Mouse (Mus musculus) limb, embryonic 14.5 days (tissue): ENCODE data around the gene Ldb1. TPM values are rescaled to one million over a fixed set of nuclear protein-coding genes. Genes with fewer than 3 reads are reported as not detected.

Experiments
- ATAC-seq: fragments of 200-750 bp; cut with Nextera tagmentation; 2 replicates; pipeline ENCODE4 v1.8.0; 2017; ENCODE audit warnings: low read depth, moderate number of reproducible peaks, moderate TSS enrichment; ENCODE audit not compliant: low FRiP score
- DNase-seq: peaks from one replicate; pipeline ENCODE4 v3.0.0-alpha.2; 2015; ENCODE audit warnings: low spot score
- H3K27ac ChIP-seq: fragments of 300-500 bp; sonication (generic); replicated peaks from 2 replicates; pipeline ENCODE4 v1.5.1; 2014; ENCODE audit warnings: low read depth, mild to moderate bottlenecking, low read length, moderate library complexity, mixed read lengths
- H3K27me3 ChIP-seq: fragments of 300-500 bp; sonication (generic); 2 replicates; pipeline ENCODE4 v1.6.1; 2014; ENCODE audit warnings: low read length, mixed read lengths; ENCODE audit not compliant: control insufficient read depth, insufficient read depth
- H3K36me3 ChIP-seq: fragments of 300-500 bp; sonication (generic); 2 replicates; pipeline ENCODE4 v1.6.1; 2014; ENCODE audit warnings: mild to moderate bottlenecking, low read length, moderate library complexity, mixed read lengths; ENCODE audit not compliant: control insufficient read depth, insufficient read depth
- H3K4me1 ChIP-seq: fragments of 300-500 bp; sonication (generic); 2 replicates; pipeline ENCODE4 v1.6.1; 2014; ENCODE audit warnings: antibody characterized with exemption, low read length, mixed read lengths; ENCODE audit not compliant: control insufficient read depth, insufficient read depth
- H3K4me2 ChIP-seq: fragments of 300-500 bp; sonication (generic); replicated peaks from 2 replicates; pipeline ENCODE4 v1.6.1; 2014; ENCODE audit warnings: low read depth, mild to moderate bottlenecking, low read length, moderate library complexity; ENCODE audit not compliant: severe bottlenecking
- H3K4me3 ChIP-seq: fragments of 300-500 bp; sonication (generic); replicated peaks from 2 replicates; pipeline ENCODE4 v1.5.1; 2014; ENCODE audit warnings: low read length
- H3K9ac ChIP-seq: fragments of 300-500 bp; sonication (generic); 2 replicates; pipeline ENCODE4 v1.6.1; 2014; ENCODE audit warnings: mild to moderate bottlenecking, low read depth, low read length, moderate library complexity; ENCODE audit not compliant: severe bottlenecking
- H3K9me3 ChIP-seq: fragments of 300-500 bp; sonication (generic); 2 replicates; pipeline ENCODE4 v1.6.1; 2016; ENCODE audit warnings: low read length; ENCODE audit not compliant: control insufficient read depth
- POLR2A ChIP-seq: fragments of 200-500 bp; IDR thresholded peaks from 2 replicates; pipeline ENCODE4 v1.8.0; 2012; ENCODE audit warnings: inconsistent platforms, mild to moderate bottlenecking, moderate library complexity, borderline replicate concordance; ENCODE audit not compliant: insufficient read depth, insufficient read length; ENCODE audit errors: extremely low read depth
- WGBS: fragments of 180-500 bp; shearing (Covaris S2); extraction: QIAGEN DNeasy Blood & Tissue Kit; methylation state at CpG from one replicate; pipeline ENCODE4 v1.1.7; 2014; 5-methylcytosine and 5-hydroxymethylcytosine counted together
- polyA plus RNA-seq, 2 experiments: library from polyadenylated mRNA; depleted of rRNA in 1 of 2; stranded (reverse) in 1 of 2; unstranded in 1 of 2; fragments of >200 nt; fragmentation: Nextera tagmentation in 1 of 2; extraction: Ambion mirVana in 1 of 2; gene quantifications; 2 replicates each; pipeline versions ENCODE4 v1.2.1 to v1.2.3; 2012 to 2014

Gene Ldb1
- polyA plus RNA-seq, 2 experiments = 93.8 to 412 TPM

- ATAC-seq (no peak), DNase-seq (no peak)
- H3K4me1 ChIP-seq = peaks cover 70% of the 10 kb centered on the region
- peak overlapping the region; percentile 53 for H3K9ac ChIP-seq
- H3K27ac ChIP-seq = peak overlapping the region; percentile 90
- WGBS = 10% methylated on average over 7 of the region's 7 CpGs
- peak overlapping the region; percentile 78 for H3K4me3 ChIP-seq
- peaks cover 9% of the 10 kb centered on the region; the same call in 1 of the 2 replicates for H3K36me3 ChIP-seq
- H3K4me2 ChIP-seq = peak overlapping the region; percentile 99
- TF ChIP-seq POLR2A = no peak
- no peaks in the 10 kb centered on the region for H3K27me3 ChIP-seq
- H3K9me3 ChIP-seq = no peaks in the 10 kb centered on the region
Observed at GRCm38 (mm10) chr19:46041299-46041932, 3.6 kb downstream of the Ldb1 start.

DNA sequence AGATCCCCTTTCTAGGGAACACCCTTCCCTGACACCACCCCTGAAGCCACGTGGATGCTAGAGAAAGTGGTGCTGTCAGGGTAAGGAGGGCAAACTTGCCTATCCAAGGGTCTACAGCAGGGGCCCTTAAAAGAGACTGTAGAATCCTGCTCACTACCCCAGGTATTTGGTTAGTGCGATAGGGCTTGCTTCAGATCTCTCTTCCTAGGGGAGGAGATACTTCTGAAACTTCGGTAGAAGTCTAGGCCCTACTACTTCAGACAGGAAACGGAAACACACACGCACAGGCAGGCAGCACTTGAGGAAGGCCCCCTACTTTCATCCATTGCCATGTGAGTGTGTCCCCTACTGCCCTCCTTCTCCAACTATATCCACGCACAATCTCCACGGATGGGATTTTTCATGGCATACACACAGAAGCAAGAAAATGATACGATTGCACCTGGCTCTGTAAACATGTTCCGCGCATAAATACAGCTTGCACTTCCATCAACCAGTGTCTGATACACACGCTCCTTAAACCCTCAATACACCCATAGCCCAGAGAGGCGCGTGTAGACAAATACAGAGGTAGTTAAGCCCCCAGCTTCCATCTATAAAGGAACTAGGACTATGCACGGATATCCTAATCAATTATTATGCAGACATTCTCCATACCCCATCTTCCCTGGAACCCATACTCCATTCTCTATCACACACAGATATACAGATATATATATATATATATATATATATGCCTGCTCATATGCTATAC lies 4.7 kb downstream of the Ldb1 start:
- H3K9me3 ChIP-seq = no peaks in the 10 kb centered on the region
- H3K4me1 ChIP-seq = peaks cover 61% of the 10 kb centered on the region
- H3K36me3 ChIP-seq = peaks cover 20% of the 10 kb centered on the region
- peak overlapping the region; percentile 84 for H3K4me3 ChIP-seq
- DNase-seq (no peak), ATAC-seq (no peak)
- H3K27me3 ChIP-seq = no peaks in the 10 kb centered on the region
- peak overlapping the region; percentile 92; the same call in 1 of the 2 replicates for H3K9ac ChIP-seq
- WGBS = 42% methylated on average over 14 of the region's 14 CpGs
- no peak for TF ChIP-seq POLR2A
- peak overlapping the region; percentile 99 for H3K4me2 ChIP-seq
- peak overlapping the region; percentile 88 for H3K27ac ChIP-seq

GRCm38 (mm10) chr19:46039478-46039877 lies 5.5 kb downstream of the Ldb1 start:
- Histone ChIP-seq H3K9me3 (no peaks in the 10 kb centered on the region), H3K9ac (peak overlapping the region; percentile 92), H3K4me3 (peak overlapping the region; percentile 84), H3K27ac (peak overlapping the region; percentile 88), H3K36me3 (peaks cover 29% of the 10 kb centered on the region), H3K4me2 (peak overlapping the region; percentile 99), H3K27me3 (no peaks in the 10 kb centered on the region), H3K4me1 (peaks cover 61% of the 10 kb centered on the region)
- 7% methylated on average over 20 of the region's 30 CpGs for WGBS
- peak; percentile 86; the same call in 1 of the 2 replicates for TF ChIP-seq POLR2A
- DNase-seq (peak; percentile 89), ATAC-seq (peak; percentile 81)

- 0% methylated on average over 16 of the region's 17 CpGs for WGBS
Observed at GRCm38 (mm10) chr19:46038851-46039260, 6.2 kb downstream of the Ldb1 start.

GRCm38 (mm10) chr19:46037925-46038850 lies 6.8 kb downstream of the Ldb1 start:
- WGBS = 11% methylated on average over 13 of the region's 13 CpGs
- TF ChIP-seq POLR2A = no peak
- H3K9ac ChIP-seq = peak overlapping the region; percentile 92
- H3K27ac ChIP-seq = peak overlapping the region; percentile 88
- H3K27me3 ChIP-seq = no peaks in the 10 kb centered on the region
- H3K4me3 ChIP-seq = peak overlapping the region; percentile 84
- ATAC-seq = no peak
- H3K36me3 ChIP-seq = peaks cover 42% of the 10 kb centered on the region
- peaks cover 52% of the 10 kb centered on the region for H3K4me1 ChIP-seq
- H3K4me2 ChIP-seq = peak overlapping the region; percentile 99
- DNase-seq = no peak
- H3K9me3 ChIP-seq = no peaks in the 10 kb centered on the region

More at GRCm38 (mm10) chr19:46038851-46039260, 6.2 kb downstream of the Ldb1 start:
- Histone ChIP-seq H3K36me3 (peaks cover 35% of the 10 kb centered on the region), H3K9ac (peak overlapping the region; percentile 92), H3K27me3 (no peaks in the 10 kb centered on the region), H3K4me2 (peak overlapping the region; percentile 99), H3K27ac (peak overlapping the region; percentile 88), H3K9me3 (no peaks in the 10 kb centered on the region), H3K4me1 (peaks cover 58% of the 10 kb centered on the region), H3K4me3 (peak overlapping the region; percentile 84)
- ATAC-seq (peak; percentile 1; the same call in 1 of the 2 replicates), DNase-seq (no peak)
- no peak for TF ChIP-seq POLR2A
